Mouse (Mus musculus): ENCODE results near the gene Gm8165.
"Not testable (repeated sequence)": the region's sequence is repeated elsewhere in the genome, so short reads cannot be mapped to it uniquely, and the experiment has no call there.

The Gm8165 gene

GRCm38 (mm10) chr14:43677099-43677498 lies at the start of gene Gm8165:
Gm8165 (minus strand) TSS chr14:43677199.
- DNase-seq (ENCODE audit: low read depth, low spot score), result not testable (repeated sequence)

GRCm38 (mm10) chr14:43697621-43698020 lies 20.6 kb upstream of the Gm8165 start, which contains the start of gene Gm7324:
Gm7324 (plus strand) TSS chr14:43697828.
- DNase-seq (ENCODE audit: low read depth, low spot score), result not testable (repeated sequence)

Measured in retina, postnatal 7 days (tissue).